Mouse (Mus musculus): ENCODE data around the gene Slc26a3. TPM values are rescaled to one million over a fixed set of nuclear protein-coding genes. Genes with fewer than 3 reads are reported as not detected.

The Slc26a3 gene
- polyA plus RNA-seq, 1 experiment from 2014 or later: 0.17 TPM

- peak within 1 kb of the TSS; percentile 89 for H3K4me2 ChIP-seq (ENCODE audit: low read length)
- DNase-seq (ENCODE audit: low spot score): peak; percentile 97
- H3K9ac ChIP-seq (ENCODE audit: low read length): peak within 1 kb of the TSS; percentile 85
- peaks cover under 1% of the 10 kb centered on the region for H3K36me3 ChIP-seq (ENCODE audit: control insufficient read depth, insufficient read depth, low read length)
- H3K4me3 ChIP-seq (ENCODE audit: low read depth, low read length): peak within 1 kb of the TSS; percentile 87
- H3K27ac ChIP-seq (ENCODE audit: low read depth, low read length): peak within 1 kb of the TSS; percentile 91
- peak; percentile 99 for ATAC-seq
- under 1% methylated on average over 63 of the region's 68 CpGs for WGBS
- H3K9me3 ChIP-seq (replicated peaks; ENCODE audit: control insufficient read depth, low read length): no peaks in the 10 kb centered on the region
- no peaks in the 10 kb centered on the region for H3K27me3 ChIP-seq (replicated peaks; ENCODE audit: control insufficient read depth, insufficient read depth, low read length)
- H3K4me1 ChIP-seq (ENCODE audit: control insufficient read depth, insufficient read depth, low read length): peaks cover 11% of the 10 kb centered on the region
Measured at GRCm38 (mm10) chr12:31499314-31500131, 108.9 kb downstream of the Slc26a3 start, which contains the start of gene Cbll1. Gene Cbll1, minus strand, starts transcription at chr12:31499616.

GRCm38 (mm10) chr12:31500196-31500595 is 109.5 kb downstream of the Slc26a3 start:
- peaks cover 11% of the 10 kb centered on the region for H3K4me1 ChIP-seq (ENCODE audit: control insufficient read depth, insufficient read depth, low read length)
- WGBS: 5% methylated on average over 12 of the region's 12 CpGs
- H3K9ac ChIP-seq (ENCODE audit: low read length): peak overlapping the region; percentile 85
- no peaks in the 10 kb centered on the region for H3K27me3 ChIP-seq (replicated peaks; ENCODE audit: control insufficient read depth, insufficient read depth, low read length)
- ATAC-seq (no peak; the same call in 1 of the 2 replicates), DNase-seq (ENCODE audit: low spot score) (peak; percentile 47)
- H3K9me3 ChIP-seq (replicated peaks; ENCODE audit: control insufficient read depth, low read length): no peaks in the 10 kb centered on the region
- peak overlapping the region; percentile 91 for H3K27ac ChIP-seq (ENCODE audit: low read depth, low read length)
- H3K4me2 ChIP-seq (ENCODE audit: low read length): peak overlapping the region; percentile 89
- peak overlapping the region; percentile 87 for H3K4me3 ChIP-seq (ENCODE audit: low read depth, low read length)
- no peaks in the 10 kb centered on the region for H3K36me3 ChIP-seq (ENCODE audit: control insufficient read depth, insufficient read depth, low read length)

GRCm38 (mm10) chr12:31501266-31501665 is 110.6 kb downstream of the Slc26a3 start:
- Histone ChIP-seq H3K9ac (ENCODE audit: low read length) (no peak overlapping the region), H3K4me2 (ENCODE audit: low read length) (no peak overlapping the region), H3K4me1 (ENCODE audit: control insufficient read depth, insufficient read depth, low read length) (peaks cover 11% of the 10 kb centered on the region), H3K4me3 (ENCODE audit: low read depth, low read length) (no peak overlapping the region), H3K27ac (ENCODE audit: low read depth, low read length) (no peak overlapping the region), H3K9me3 (replicated peaks; ENCODE audit: control insufficient read depth, low read length) (no peaks in the 10 kb centered on the region), H3K27me3 (replicated peaks; ENCODE audit: control insufficient read depth, insufficient read depth, low read length) (no peaks in the 10 kb centered on the region), H3K36me3 (ENCODE audit: control insufficient read depth, insufficient read depth, low read length) (no peaks in the 10 kb centered on the region)
- WGBS: 87% methylated on average over 4 of the region's 4 CpGs
- DNase-seq (ENCODE audit: low spot score) (no peak), ATAC-seq (no peak)

GRCm38 (mm10) chr12:31503211-31503610 is 112.5 kb downstream of the Slc26a3 start:
- Histone ChIP-seq H3K27me3 (replicated peaks; ENCODE audit: control insufficient read depth, insufficient read depth, low read length) (no peaks in the 10 kb centered on the region), H3K9ac (ENCODE audit: low read length) (no peak overlapping the region), H3K4me3 (ENCODE audit: low read depth, low read length) (no peak overlapping the region), H3K4me2 (ENCODE audit: low read length) (no peak overlapping the region), H3K4me1 (ENCODE audit: control insufficient read depth, insufficient read depth, low read length) (peaks cover 8% of the 10 kb centered on the region), H3K9me3 (replicated peaks; ENCODE audit: control insufficient read depth, low read length) (no peaks in the 10 kb centered on the region), H3K36me3 (ENCODE audit: control insufficient read depth, insufficient read depth, low read length) (no peaks in the 10 kb centered on the region), H3K27ac (ENCODE audit: low read depth, low read length) (no peak overlapping the region)
- ATAC-seq: no peak
- no peak for DNase-seq (ENCODE audit: low spot score)

GRCm38 (mm10) chr12:31507718-31508364 is 117.2 kb downstream of the Slc26a3 start:
- Histone ChIP-seq H3K36me3 (ENCODE audit: control insufficient read depth, insufficient read depth, low read length) (no peaks in the 10 kb centered on the region), H3K27ac (ENCODE audit: low read depth, low read length) (no peak overlapping the region), H3K27me3 (replicated peaks; ENCODE audit: control insufficient read depth, insufficient read depth, low read length) (no peaks in the 10 kb centered on the region), H3K4me2 (ENCODE audit: low read length) (no peak overlapping the region), H3K4me3 (ENCODE audit: low read depth, low read length) (no peak overlapping the region), H3K9me3 (replicated peaks; ENCODE audit: control insufficient read depth, low read length) (no peaks in the 10 kb centered on the region), H3K4me1 (ENCODE audit: control insufficient read depth, insufficient read depth, low read length) (no peaks in the 10 kb centered on the region), H3K9ac (ENCODE audit: low read length) (no peak overlapping the region)
- WGBS: 47% methylated on average over 6 of the region's 6 CpGs
- DNase-seq (ENCODE audit: low spot score) (peak; percentile 77), ATAC-seq (no peak)

- Histone ChIP-seq H3K4me1 (ENCODE audit: control insufficient read depth, insufficient read depth, low read length) (no peaks in the 10 kb centered on the region), H3K4me2 (ENCODE audit: low read length) (no peak overlapping the region), H3K9ac (ENCODE audit: low read length) (no peak overlapping the region), H3K27me3 (replicated peaks; ENCODE audit: control insufficient read depth, insufficient read depth, low read length) (no peaks in the 10 kb centered on the region), H3K36me3 (ENCODE audit: control insufficient read depth, insufficient read depth, low read length) (no peaks in the 10 kb centered on the region), H3K9me3 (replicated peaks; ENCODE audit: control insufficient read depth, low read length) (no peaks in the 10 kb centered on the region), H3K27ac (ENCODE audit: low read depth, low read length) (no peak overlapping the region), H3K4me3 (ENCODE audit: low read depth, low read length) (no peak overlapping the region)
- 85% methylated on average over 6 of the region's 6 CpGs for WGBS
- DNase-seq (ENCODE audit: low spot score) (no peak), ATAC-seq (no peak)
Measured at GRCm38 (mm10) chr12:31508496-31508895, 117.8 kb downstream of the Slc26a3 start.

- Histone ChIP-seq H3K9ac (ENCODE audit: low read length) (no peak overlapping the region), H3K36me3 (ENCODE audit: control insufficient read depth, insufficient read depth, low read length) (no peaks in the 10 kb centered on the region)
Measured at GRCm38 (mm10) chr12:31511218-31511617, 120.5 kb downstream of the Slc26a3 start.

GRCm38 (mm10) chr12:31512634-31513411 is 122.2 kb downstream of the Slc26a3 start:
- 92% methylated on average over 14 of the region's 14 CpGs for WGBS

More at GRCm38 (mm10) chr12:31511218-31511617, 120.5 kb downstream of the Slc26a3 start:
- ATAC-seq (no peak), DNase-seq (ENCODE audit: low spot score) (no peak)
- Histone ChIP-seq H3K27ac (ENCODE audit: low read depth, low read length) (no peak overlapping the region), H3K4me2 (ENCODE audit: low read length) (no peak overlapping the region), H3K4me1 (ENCODE audit: control insufficient read depth, insufficient read depth, low read length) (no peaks in the 10 kb centered on the region), H3K27me3 (replicated peaks; ENCODE audit: control insufficient read depth, insufficient read depth, low read length) (no peaks in the 10 kb centered on the region), H3K4me3 (ENCODE audit: low read depth, low read length) (no peak overlapping the region), H3K9me3 (replicated peaks; ENCODE audit: control insufficient read depth, low read length) (no peaks in the 10 kb centered on the region)
- WGBS: 64% methylated on average over 4 of the region's 5 CpGs

More at GRCm38 (mm10) chr12:31512634-31513411, 122.2 kb downstream of the Slc26a3 start:
- no peaks in the 10 kb centered on the region for H3K27me3 ChIP-seq (replicated peaks; ENCODE audit: control insufficient read depth, insufficient read depth, low read length)
- H3K4me3 ChIP-seq (ENCODE audit: low read depth, low read length): no peak overlapping the region
- no peak for DNase-seq (ENCODE audit: low spot score)
- ATAC-seq: no peak
- no peaks in the 10 kb centered on the region for H3K4me1 ChIP-seq (ENCODE audit: control insufficient read depth, insufficient read depth, low read length)
- no peak overlapping the region for H3K9ac ChIP-seq (ENCODE audit: low read length)
- no peaks in the 10 kb centered on the region for H3K36me3 ChIP-seq (ENCODE audit: control insufficient read depth, insufficient read depth, low read length)
- no peak overlapping the region for H3K27ac ChIP-seq (ENCODE audit: low read depth, low read length)
- no peak overlapping the region for H3K4me2 ChIP-seq (ENCODE audit: low read length)
- H3K9me3 ChIP-seq (replicated peaks; ENCODE audit: control insufficient read depth, low read length): no peaks in the 10 kb centered on the region
